Mouse (Mus musculus) midbrain, postnatal 0 days (tissue): ENCODE results near the gene Slx4. TPM values are rescaled to one million over a fixed set of nuclear protein-coding genes. Genes with fewer than 3 reads are reported as not detected.

Experiments
- ATAC-seq: fragments of 200-750 bp; cut with Nextera tagmentation; 2 replicates; pipeline ENCODE4 v1.8.0; 2017; ENCODE audit warnings: moderate number of reproducible peaks, mild to moderate bottlenecking, moderate TSS enrichment, moderate library complexity; ENCODE audit not compliant: low FRiP score
- DNase-seq: peaks from one replicate; pipeline ENCODE4 v3.0.0-alpha.2; 2015; ENCODE audit warnings: low spot score
- H3K27ac ChIP-seq: fragments of 300-500 bp; sonication (generic); 2 replicates; pipeline ENCODE4 v1.5.1; 2014; ENCODE audit warnings: low read depth, mild to moderate bottlenecking, low read length, mixed read lengths
- H3K27me3 ChIP-seq: fragments of 300-500 bp; sonication (generic); 2 replicates; pipeline ENCODE4 v1.6.1; 2014; ENCODE audit warnings: low read length, control low read depth, mixed read lengths; ENCODE audit not compliant: insufficient read depth
- H3K36me3 ChIP-seq: fragments of 300-500 bp; sonication (generic); 2 replicates; pipeline ENCODE4 v1.6.1; 2014; ENCODE audit warnings: low read length, control low read depth, mixed read lengths; ENCODE audit not compliant: insufficient read depth
- H3K4me1 ChIP-seq: fragments of 300-500 bp; sonication (generic); 2 replicates; pipeline ENCODE4 v1.6.1; 2014; ENCODE audit warnings: mild to moderate bottlenecking, control low read depth, antibody characterized with exemption, low read length, mixed read lengths; ENCODE audit not compliant: insufficient read depth
- H3K4me2 ChIP-seq: fragments of 300-500 bp; sonication (generic); 2 replicates; pipeline ENCODE4 v1.6.1; 2014; ENCODE audit warnings: low read depth, mild to moderate bottlenecking, low read length, mixed read lengths; ENCODE audit not compliant: poor library complexity, severe bottlenecking
- H3K4me3 ChIP-seq: fragments of 300-500 bp; sonication (generic); 2 replicates; pipeline ENCODE4 v1.5.1; 2014; ENCODE audit warnings: low read depth, mild to moderate bottlenecking, low read length, moderate library complexity
- H3K9ac ChIP-seq: fragments of 300-500 bp; sonication (generic); replicated peaks from 2 replicates; pipeline ENCODE4 v1.6.1; 2014; ENCODE audit warnings: mild to moderate bottlenecking, low read length, moderate library complexity, mixed read lengths; ENCODE audit not compliant: poor library complexity, severe bottlenecking
- H3K9me3 ChIP-seq: fragments of 300-500 bp; sonication (generic); 2 replicates; pipeline ENCODE4 v1.6.1; 2016; ENCODE audit warnings: low read length, control low read depth
- CTCF ChIP-seq: IDR thresholded peaks from 2 replicates; pipeline ENCODE4 v1.5.1; 2016; ENCODE audit warnings: antibody characterized with exemption, mild to moderate bottlenecking
- WGBS: fragments of 180-500 bp; shearing (Covaris S2); extraction: QIAGEN DNeasy Blood & Tissue Kit; methylation state at CpG from one replicate; pipeline ENCODE4 v1.1.7; 2014; 5-methylcytosine and 5-hydroxymethylcytosine counted together
- polyA plus RNA-seq: library from polyadenylated mRNA; unstranded; fragments of >200 nt; fragmentation: Nextera tagmentation; extraction: Ambion mirVana; gene quantifications from 2 replicates; pipeline ENCODE4 v1.2.1, GENCODE M21; 2015
- total RNA-seq: library from RNA; depleted of rRNA; stranded (reverse); fragments of >200 nt; gene quantifications from 2 replicates; pipeline ENCODE4 v1.2.3, GENCODE M21; 2014

The Slx4 gene
- total and polyA plus RNA-seq, 2 experiments from 2014 or later = 19.3 to 48.4 TPM

GRCm38 (mm10) chr16:4031441-4032274 lies 28.1 kb upstream of the Slx4 start:
- no peak overlapping the region for H3K9ac ChIP-seq
- H3K36me3 ChIP-seq = no peaks in the 10 kb centered on the region
- WGBS = 76% methylated on average over 4 of the region's 6 CpGs
- no peak overlapping the region for H3K4me2 ChIP-seq
- no peak overlapping the region for H3K4me3 ChIP-seq
- H3K9me3 ChIP-seq = no peaks in the 10 kb centered on the region
- H3K4me1 ChIP-seq = no peaks in the 10 kb centered on the region
- no peaks in the 10 kb centered on the region for H3K27me3 ChIP-seq
- no peak for ATAC-seq
- TF ChIP-seq CTCF = no peak
- no peak overlapping the region for H3K27ac ChIP-seq
- no peak for DNase-seq

GRCm38 (mm10) chr16:4030501-4030900 lies 26.9 kb upstream of the Slx4 start:
- Histone ChIP-seq H3K4me3 (no peak overlapping the region), H3K4me2 (no peak overlapping the region), H3K9ac (no peak overlapping the region), H3K36me3 (no peaks in the 10 kb centered on the region), H3K27me3 (no peaks in the 10 kb centered on the region), H3K9me3 (no peaks in the 10 kb centered on the region), H3K27ac (no peak overlapping the region), H3K4me1 (no peaks in the 10 kb centered on the region)
- TF ChIP-seq CTCF = no peak
- DNase-seq (no peak), ATAC-seq (no peak)
- 92% methylated on average over 10 of the region's 10 CpGs for WGBS

GRCm38 (mm10) chr16:4029371-4029841 lies 25.8 kb upstream of the Slx4 start:
- H3K9ac ChIP-seq = no peak overlapping the region
- H3K4me3 ChIP-seq = no peak overlapping the region
- ATAC-seq (no peak), DNase-seq (no peak)
- H3K36me3 ChIP-seq = no peaks in the 10 kb centered on the region
- no peak overlapping the region for H3K4me2 ChIP-seq
- H3K27ac ChIP-seq = no peak overlapping the region
- H3K9me3 ChIP-seq = no peaks in the 10 kb centered on the region
- 81% methylated on average over 5 of the region's 5 CpGs for WGBS
- no peaks in the 10 kb centered on the region for H3K4me1 ChIP-seq
- no peak for TF ChIP-seq CTCF
- H3K27me3 ChIP-seq = no peaks in the 10 kb centered on the region

GRCm38 (mm10) chr16:4027211-4027610 lies 23.6 kb upstream of the Slx4 start:
- no peak overlapping the region for H3K9ac ChIP-seq
- H3K27me3 ChIP-seq = no peaks in the 10 kb centered on the region
- H3K4me2 ChIP-seq = no peak overlapping the region
- no peaks in the 10 kb centered on the region for H3K36me3 ChIP-seq
- no peak overlapping the region for H3K4me3 ChIP-seq
- no peak for TF ChIP-seq CTCF
- no peaks in the 10 kb centered on the region for H3K9me3 ChIP-seq
- no peak for ATAC-seq
- no peaks in the 10 kb centered on the region for H3K4me1 ChIP-seq
- WGBS = 81% methylated on average over 3 of the region's 3 CpGs
- DNase-seq = no peak
- H3K27ac ChIP-seq = no peak overlapping the region

GRCm38 (mm10) chr16:4026672-4027071 lies 23.1 kb upstream of the Slx4 start:
- no peaks in the 10 kb centered on the region for H3K4me1 ChIP-seq
- no peak overlapping the region for H3K27ac ChIP-seq
- no peak overlapping the region for H3K9ac ChIP-seq
- no peaks in the 10 kb centered on the region for H3K9me3 ChIP-seq
- no peak for DNase-seq
- no peak overlapping the region for H3K4me2 ChIP-seq
- no peaks in the 10 kb centered on the region for H3K27me3 ChIP-seq
- ATAC-seq = no peak
- no peaks in the 10 kb centered on the region for H3K36me3 ChIP-seq
- H3K4me3 ChIP-seq = no peak overlapping the region
- WGBS = 70% methylated on average over 1 of the region's 1 CpGs
- TF ChIP-seq CTCF = no peak

GRCm38 (mm10) chr16:4022719-4023118 lies 19.1 kb upstream of the Slx4 start:
- WGBS = 81% methylated on average over 4 of the region's 4 CpGs
- Histone ChIP-seq H3K9ac (no peak overlapping the region), H3K4me1 (no peaks in the 10 kb centered on the region), H3K27ac (no peak overlapping the region), H3K4me3 (no peak overlapping the region), H3K27me3 (no peaks in the 10 kb centered on the region), H3K36me3 (no peaks in the 10 kb centered on the region), H3K9me3 (no peaks in the 10 kb centered on the region), H3K4me2 (no peak overlapping the region)
- DNase-seq = no peak
- TF ChIP-seq CTCF = no peak
- ATAC-seq = no peak
